ENCODE assay signal across 23 mouse cellular contexts in genomic region chr8:66729446-66729845, GRCm38 (mm10). TPM values are rescaled to one million over a fixed set of nuclear protein-coding genes. Genes with fewer than 3 reads are reported as not detected.
DNase-seq lines count a peak whose midpoint lies in the region; ATAC-seq and TF ChIP-seq lines count a peak whose summit lies in the region.
"Had no signal": no experiment of that assay in that cellular context is flagged by ENCODE, and none has a peak within 500 bp of the region (broad histone marks: within the 10 kb centered on the region; RNA-seq: fewer than 3 reads in every experiment).

No protein-coding gene starts in this region.

- H3K4me3 ChIP-seq in forebrain, embryonic 11.5 days (ENCODE audit: low read depth, low read length): no peak overlapping the region
- no peak overlapping the region for H3K4me3 ChIP-seq in forebrain, embryonic 15.5 days
- no peak overlapping the region for H3K4me3 ChIP-seq in midbrain, embryonic 11.5 days (ENCODE audit: low read depth, low read length)
- no peak overlapping the region for H3K4me3 ChIP-seq in midbrain, embryonic 15.5 days
- no peak overlapping the region for H3K4me3 ChIP-seq in kidney, adult 2 months (ENCODE audit: insufficient read depth, low read depth, low read length)
- H3K4me3 ChIP-seq: embryonic facial prominence, embryonic 15.5 days; erythroblast, embryonic 14.5 days; forebrain, embryonic 12.5 days; heart, embryonic 10.5 days; hindbrain, embryonic 13.5 days; intestine, embryonic 15.5 days had no signal

- peak; percentile 47; the same call in 1 of the 2 replicates for ATAC-seq in forebrain, embryonic 11.5 days (replicated peaks; ENCODE audit: low FRiP score)
- ATAC-seq in forebrain, embryonic 15.5 days (replicated peaks): no peak
- 0 out of 2 replicates have a peak, but pooled peaks have one; percentile 44 for ATAC-seq in midbrain, embryonic 11.5 days (ENCODE audit: low FRiP score)
- no peak for ATAC-seq in midbrain, embryonic 15.5 days (replicated peaks)
- ATAC-seq: intestine, embryonic 15.5 days had no signal

- H3K4me2 ChIP-seq in forebrain, embryonic 11.5 days (ENCODE audit: low read depth, low read length, severe bottlenecking): no peak overlapping the region
- no peak overlapping the region for H3K4me2 ChIP-seq in forebrain, embryonic 15.5 days (replicated peaks)
- no peak overlapping the region for H3K4me2 ChIP-seq in midbrain, embryonic 11.5 days
- no peak overlapping the region for H3K4me2 ChIP-seq in midbrain, embryonic 15.5 days
- H3K4me2 ChIP-seq: embryonic facial prominence, embryonic 15.5 days; forebrain, embryonic 12.5 days; hindbrain, embryonic 13.5 days; intestine, embryonic 15.5 days had no signal

- no peak for TF ChIP-seq CTCF in kidney, adult 2 months (conservative IDR thresholded peaks at IDR 0.05; ENCODE audit: insufficient read depth, insufficient read length, low read depth, low read length)

- no peak overlapping the region for H3K9ac ChIP-seq in forebrain, embryonic 11.5 days (ENCODE audit: low read length)
- no peak overlapping the region for H3K9ac ChIP-seq in forebrain, embryonic 15.5 days (replicated peaks)
- H3K9ac ChIP-seq in midbrain, embryonic 11.5 days (ENCODE audit: low read length): no peak overlapping the region
- H3K9ac ChIP-seq in midbrain, embryonic 15.5 days: no peak overlapping the region
- H3K9ac ChIP-seq: embryonic facial prominence, embryonic 15.5 days; forebrain, embryonic 12.5 days; hindbrain, embryonic 13.5 days; intestine, embryonic 15.5 days had no signal

- no peaks in the 10 kb centered on the region for H3K36me3 ChIP-seq in forebrain, embryonic 11.5 days (ENCODE audit: control insufficient read depth, insufficient read depth, low read length)
- no peaks in the 10 kb centered on the region for H3K36me3 ChIP-seq in forebrain, embryonic 15.5 days
- no peaks in the 10 kb centered on the region for H3K36me3 ChIP-seq in midbrain, embryonic 11.5 days (ENCODE audit: control insufficient read depth, insufficient read depth, low read length)
- no peaks in the 10 kb centered on the region for H3K36me3 ChIP-seq in midbrain, embryonic 15.5 days (replicated peaks)
- H3K36me3 ChIP-seq in kidney, adult 2 months (ENCODE audit: control insufficient read depth, insufficient read depth, low read length): no peaks in the 10 kb centered on the region
- H3K36me3 ChIP-seq: embryonic facial prominence, embryonic 15.5 days; forebrain, embryonic 12.5 days; heart, embryonic 10.5 days; hindbrain, embryonic 13.5 days; intestine, embryonic 15.5 days had no signal

- H3K9me3 ChIP-seq in forebrain, embryonic 11.5 days (ENCODE audit: control insufficient read depth, low read length): no peaks in the 10 kb centered on the region
- H3K9me3 ChIP-seq in forebrain, embryonic 15.5 days: no peaks in the 10 kb centered on the region
- no peaks in the 10 kb centered on the region for H3K9me3 ChIP-seq in midbrain, embryonic 11.5 days (ENCODE audit: control insufficient read depth, low read length)
- no peaks in the 10 kb centered on the region for H3K9me3 ChIP-seq in midbrain, embryonic 15.5 days
- H3K9me3 ChIP-seq: embryonic facial prominence, embryonic 15.5 days; forebrain, embryonic 12.5 days; heart, embryonic 10.5 days; hindbrain, embryonic 13.5 days; intestine, embryonic 15.5 days had no signal

- no peaks in the 10 kb centered on the region for H3K27me3 ChIP-seq in forebrain, embryonic 11.5 days (ENCODE audit: control insufficient read depth, insufficient read depth, low read length)
- H3K27me3 ChIP-seq in forebrain, embryonic 15.5 days: no peaks in the 10 kb centered on the region
- no peaks in the 10 kb centered on the region for H3K27me3 ChIP-seq in midbrain, embryonic 11.5 days (ENCODE audit: control insufficient read depth, insufficient read depth, low read length)
- no peaks in the 10 kb centered on the region for H3K27me3 ChIP-seq in midbrain, embryonic 15.5 days (replicated peaks)
- no peaks in the 10 kb centered on the region for H3K27me3 ChIP-seq in kidney, adult 2 months (replicated peaks; ENCODE audit: control insufficient read depth, insufficient read depth, low read length)
- H3K27me3 ChIP-seq: embryonic facial prominence, embryonic 15.5 days; forebrain, embryonic 12.5 days; hindbrain, embryonic 13.5 days; intestine, embryonic 15.5 days had no signal

- no peak for TF ChIP-seq POLR2A in kidney, adult 2 months (IDR thresholded peaks at IDR 0.05; ENCODE audit: low read depth, low read length)

- no peaks in the 10 kb centered on the region for H3K4me1 ChIP-seq in forebrain, embryonic 11.5 days (replicated peaks; ENCODE audit: control insufficient read depth, insufficient read depth, low read length)
- H3K4me1 ChIP-seq in forebrain, embryonic 15.5 days: no peaks in the 10 kb centered on the region
- peaks cover 4% of the 10 kb centered on the region; the same call in 1 of the 2 replicates for H3K4me1 ChIP-seq in midbrain, embryonic 11.5 days (ENCODE audit: control insufficient read depth, insufficient read depth, low read length)
- H3K4me1 ChIP-seq in midbrain, embryonic 15.5 days: no peaks in the 10 kb centered on the region
- no peaks in the 10 kb centered on the region for H3K4me1 ChIP-seq in kidney, adult 2 months (ENCODE audit: control insufficient read depth, insufficient read depth, low read length)
- H3K4me1 ChIP-seq: embryonic facial prominence, embryonic 15.5 days; forebrain, embryonic 12.5 days; heart, embryonic 10.5 days; hindbrain, embryonic 13.5 days; intestine, embryonic 15.5 days had no signal

- no peak for DNase-seq in forebrain, embryonic 11.5 days (ENCODE audit: low spot score)
- DNase-seq in midbrain, embryonic 11.5 days (ENCODE audit: low spot score, missing footprints): peak; percentile 61
- DNase-seq in ZHBTc4 (ENCODE audit: low read depth, low spot score): peak; percentile 59
- DNase-seq in kidney, adult 2 months: no peak
- DNase-seq: adrenal gland, adult 2 months; adrenal gland, postnatal 25 days; cerebellum, adult 2 months; cerebellum, postnatal 10 days; gastrocnemius, postnatal 10 days; heart, adult 18-20 months; heart, postnatal 10 days; heart, postnatal 4 days; kidney, adult 18-20 months had no signal

- WGBS in forebrain, embryonic 11.5 days: 4% methylated on average over 7 of the region's 7 CpGs
- WGBS in forebrain, embryonic 15.5 days: 2% methylated on average over 7 of the region's 7 CpGs
- WGBS in midbrain, embryonic 11.5 days: 11% methylated on average over 7 of the region's 7 CpGs
- 6% methylated on average over 7 of the region's 7 CpGs for WGBS in midbrain, embryonic 15.5 days
- WGBS in kidney, adult 2 months: 49% methylated on average over 7 of the region's 7 CpGs

- H3K27ac ChIP-seq in forebrain, embryonic 11.5 days (ENCODE audit: low read depth, low read length): no peak overlapping the region
- no peak overlapping the region for H3K27ac ChIP-seq in forebrain, embryonic 15.5 days (replicated peaks)
- no peak overlapping the region for H3K27ac ChIP-seq in midbrain, embryonic 11.5 days (ENCODE audit: low read depth, low read length)
- H3K27ac ChIP-seq in midbrain, embryonic 15.5 days: no peak overlapping the region
- no peak overlapping the region for H3K27ac ChIP-seq in kidney, adult 2 months (ENCODE audit: insufficient read depth, low read depth, low read length)
- H3K27ac ChIP-seq: embryonic facial prominence, embryonic 15.5 days; forebrain, embryonic 12.5 days; heart, embryonic 10.5 days; hindbrain, embryonic 13.5 days; intestine, embryonic 15.5 days had no signal

RNA-seq across cellular contexts. Expression of gene Npy1r, which starts 32.5 kb away (rescaled TPM):
- polyA plus RNA-seq in forebrain, embryonic 11.5 days (2014; fragmentation: Nextera tagmentation; extraction: Ambion mirVana): 0.73 and 1.0 TPM in 2 replicates
- polyA plus RNA-seq in forebrain, embryonic 15.5 days (2015; fragmentation: Nextera tagmentation; extraction: Ambion mirVana): 5.5 and 5.6 TPM in 2 replicates
- polyA plus RNA-seq in midbrain, embryonic 11.5 days (2014; fragmentation: Nextera tagmentation; extraction: Ambion mirVana): 1.1 and 1.7 TPM in 2 replicates
- 5.4 and 6.6 TPM in 2 replicates for polyA plus RNA-seq in midbrain, embryonic 15.5 days (2015; fragmentation: Nextera tagmentation; extraction: Ambion mirVana)
- 5.6 and 7.0 TPM in 2 replicates for polyA plus RNA-seq in kidney, adult 2 months (2012; rRNA removed)
- polyA plus RNA-seq: erythroblast, embryonic 14.5 days had no signal

RNA-seq across cellular contexts. Expression of gene Npy5r, which starts 41.5 kb away (rescaled TPM):
- polyA plus RNA-seq in forebrain, embryonic 11.5 days (2014; fragmentation: Nextera tagmentation; extraction: Ambion mirVana): 0.15 TPM in 1 of 2 replicates, not detected in the other
- polyA plus RNA-seq in forebrain, embryonic 15.5 days (2015; fragmentation: Nextera tagmentation; extraction: Ambion mirVana): 0.20 and 0.41 TPM in 2 replicates
- polyA plus RNA-seq in midbrain, embryonic 11.5 days (2014; fragmentation: Nextera tagmentation; extraction: Ambion mirVana): 0.14 and 0.29 TPM in 2 replicates
- polyA plus RNA-seq in midbrain, embryonic 15.5 days (2015; fragmentation: Nextera tagmentation; extraction: Ambion mirVana): 1.4 TPM in 2 replicates
- polyA plus RNA-seq in kidney, adult 2 months (2012; rRNA removed): 0.16 and 0.28 TPM in 2 replicates
- polyA plus RNA-seq: embryonic facial prominence, embryonic 11.5 days; embryonic facial prominence, embryonic 15.5 days; erythroblast, embryonic 14.5 days; forebrain, embryonic 12.5 days; heart, embryonic 10.5 days; heart, embryonic 14.5 days; intestine, embryonic 15.5 days had no signal

Comparison
In these comparisons a context has a peak if more than half of its experiments do, and no peak if none do; other contexts are left out.
1. ATAC-seq: peak in forebrain, embryonic 11.5 days (single experiment) and midbrain, embryonic 11.5 days (single experiment); none in forebrain, embryonic 15.5 days (single experiment) and midbrain, embryonic 15.5 days (single experiment).
2. DNase-seq: peak in midbrain, embryonic 11.5 days (single experiment) and ZHBTc4 (single experiment); none in forebrain, embryonic 11.5 days (single experiment) and kidney, adult 2 months (single experiment).